Mouse (Mus musculus) megakaryocyte, embryonic 14.5 days (primary cell): ENCODE measurements around the gene Mitd1.

Experiments used
- FLI1 ChIP-seq: IDR thresholded peaks from 2 replicates; pipeline ENCODE4 v1.6.1; 2012; ENCODE audit warnings: low read length, inconsistent platforms, mixed read lengths
- GATA1 ChIP-seq: IDR thresholded peaks from 3 replicates; pipeline ENCODE4 v1.6.1; 2012; ENCODE audit warnings: mixed read lengths, low read length, inconsistent platforms, borderline replicate concordance

DNA sequence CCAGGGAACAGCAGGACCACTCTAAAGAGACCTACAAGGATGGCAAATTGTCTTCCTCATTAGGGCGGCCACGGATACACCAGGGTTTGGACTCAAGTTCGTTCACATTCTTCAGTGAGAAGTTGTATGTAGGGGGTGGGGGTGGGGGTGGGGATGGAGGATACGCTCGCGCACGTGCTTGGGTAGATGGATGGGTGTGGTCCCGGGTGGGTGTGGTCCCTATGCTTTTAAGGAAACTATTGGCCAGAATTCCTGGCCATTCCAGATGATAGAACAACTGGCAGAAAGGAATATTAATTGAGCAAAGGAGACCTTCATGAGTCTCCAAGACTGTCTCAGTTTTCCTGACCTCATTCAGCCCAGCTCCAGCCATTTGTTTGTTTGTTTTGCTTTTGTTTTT, 35.8 kb upstream of the Mitd1 start:
- TF ChIP-seq FLI1 = no peak
- no peak for TF ChIP-seq GATA1
